ENCODE assay signal across 29 mouse cellular contexts in the genomic region with DNA sequence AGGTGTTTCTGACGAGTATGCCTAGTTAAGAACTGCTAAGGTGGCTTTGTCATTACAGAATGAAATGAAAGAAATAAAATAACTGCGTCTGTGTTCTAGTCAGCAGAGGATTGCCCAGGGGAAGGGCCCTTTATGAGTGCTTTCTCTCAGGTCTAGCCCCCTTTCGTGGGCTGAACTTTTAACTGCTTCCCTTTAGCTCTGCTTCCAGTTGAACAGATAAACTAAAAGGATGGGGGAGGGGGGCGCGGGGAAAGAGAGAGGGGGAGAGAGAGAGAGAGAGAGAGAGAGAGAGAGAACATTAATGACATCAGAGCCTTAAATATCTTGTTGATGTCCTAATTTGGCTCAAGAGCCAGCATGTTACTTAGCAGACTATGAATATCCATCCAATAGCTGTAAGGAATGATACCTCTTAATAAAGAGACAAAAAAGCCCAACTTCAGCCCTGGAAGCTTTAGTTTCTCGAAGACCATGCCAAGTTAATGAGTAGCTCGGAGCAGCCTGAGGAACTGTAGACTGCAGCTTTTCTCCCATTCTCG. TPM values are rescaled to one million over a fixed set of nuclear protein-coding genes. Genes with fewer than 3 reads are reported as not detected.
DNase-seq lines count a peak whose midpoint lies in the region; ATAC-seq and TF ChIP-seq lines count a peak whose summit lies in the region.
"Had no signal": no experiment of that assay in that cellular context is flagged by ENCODE, and none has a peak within 500 bp of the region (broad histone marks: within the 10 kb centered on the region; RNA-seq: fewer than 3 reads in every experiment).

No protein-coding gene starts in this region.

- H3K4me1 ChIP-seq in forebrain, embryonic 10.5 days = peaks cover 14% of the 10 kb centered on the region
- H3K4me1 ChIP-seq in forebrain, postnatal 0 days (ENCODE audit: insufficient read depth) = no peaks in the 10 kb centered on the region
- 0 out of 4 replicates have a peak, but pooled peaks cover 0 to 9% of the 10 kb centered on the region in 2 experiments for H3K4me1 ChIP-seq in heart, embryonic 14.5 days (ENCODE audit: control insufficient read depth in 2 of 2, insufficient read depth in 2 of 2, low read length in 2 of 2)
- H3K4me1 ChIP-seq in heart, embryonic 10.5 days = no peaks in the 10 kb centered on the region
- no peaks in the 10 kb centered on the region for H3K4me1 ChIP-seq in neural tube, embryonic 11.5 days (ENCODE audit: control insufficient read depth, insufficient read depth, low read length)
- H3K4me1 ChIP-seq in neural tube, embryonic 15.5 days = no peaks in the 10 kb centered on the region
- H3K4me1 ChIP-seq: hindbrain, embryonic 13.5 days; liver, embryonic 12.5 days; midbrain, embryonic 12.5 days had no signal

- H3K27ac ChIP-seq in forebrain, embryonic 10.5 days = peak overlapping the region; percentile 44
- no peak overlapping the region for H3K27ac ChIP-seq in forebrain, postnatal 0 days (ENCODE audit: low read depth, low read length)
- peak overlapping the region in 1 of 2 experiments; percentile 73; a peak in 3 of 4 replicates for H3K27ac ChIP-seq in heart, embryonic 14.5 days (replicated peaks in 1 of 2; ENCODE audit: control insufficient read depth in 1 of 2, insufficient read depth in 1 of 2, low read depth in 2 of 2, low read length in 2 of 2)
- no peak overlapping the region for H3K27ac ChIP-seq in heart, embryonic 10.5 days
- no peak overlapping the region for H3K27ac ChIP-seq in neural tube, embryonic 11.5 days (ENCODE audit: low read depth, low read length)
- no peak overlapping the region for H3K27ac ChIP-seq in neural tube, embryonic 15.5 days (replicated peaks)
- H3K27ac ChIP-seq: hindbrain, embryonic 13.5 days; kidney, postnatal 0 days; liver, embryonic 12.5 days; midbrain, embryonic 12.5 days; stomach, postnatal 0 days had no signal

- ATAC-seq in forebrain, postnatal 0 days = no peak
- no peak for ATAC-seq in heart, embryonic 14.5 days (ENCODE audit: insufficient number of reproducible peaks, insufficient read depth, low FRiP score, low read depth)
- no peak for ATAC-seq in neural tube, embryonic 11.5 days (ENCODE audit: insufficient read depth, low FRiP score, low TSS enrichment)
- ATAC-seq in neural tube, embryonic 15.5 days (ENCODE audit: low FRiP score) = no peak
- ATAC-seq: intestine, embryonic 16.5 days; liver, embryonic 12.5 days; liver, postnatal 0 days; Patski had no signal

- H3K9ac ChIP-seq in forebrain, postnatal 0 days = no peak overlapping the region
- peak overlapping the region; percentile 58 for H3K9ac ChIP-seq in heart, embryonic 14.5 days (ENCODE audit: low read length)
- H3K9ac ChIP-seq in neural tube, embryonic 11.5 days (ENCODE audit: low read length) = no peak overlapping the region
- H3K9ac ChIP-seq in neural tube, embryonic 15.5 days (replicated peaks) = no peak overlapping the region
- H3K9ac ChIP-seq: hindbrain, embryonic 13.5 days; liver, embryonic 12.5 days; liver, postnatal 0 days; midbrain, embryonic 12.5 days had no signal

- H3K4me3 ChIP-seq in forebrain, embryonic 10.5 days = no peak overlapping the region
- H3K4me3 ChIP-seq in forebrain, postnatal 0 days (ENCODE audit: low read depth, low read length) = no peak overlapping the region
- peak overlapping the region in 1 of 2 experiments; percentile 20; a peak in 1 of 4 replicates for H3K4me3 ChIP-seq in heart, embryonic 14.5 days (ENCODE audit: control insufficient read depth in 1 of 2, insufficient read depth in 1 of 2, low read depth in 1 of 2, low read length in 2 of 2)
- H3K4me3 ChIP-seq in heart, embryonic 10.5 days = no peak overlapping the region
- H3K4me3 ChIP-seq in neural tube, embryonic 11.5 days (ENCODE audit: low read depth, low read length) = no peak overlapping the region
- no peak overlapping the region for H3K4me3 ChIP-seq in neural tube, embryonic 15.5 days (replicated peaks)
- H3K4me3 ChIP-seq: erythroblast, embryonic 14.5 days; hindbrain, embryonic 13.5 days; liver, embryonic 12.5 days; megakaryocyte, embryonic 14.5 days; midbrain, embryonic 12.5 days had no signal

- TF ChIP-seq CTCF in forebrain, postnatal 0 days (IDR thresholded peaks at IDR 0.05; ENCODE audit: low read depth) = no peak

- H3K27me3 ChIP-seq in forebrain, embryonic 10.5 days (ENCODE audit: poor library complexity, severe bottlenecking) = no peaks in the 10 kb centered on the region
- H3K27me3 ChIP-seq in forebrain, postnatal 0 days (ENCODE audit: insufficient read depth, low read length) = no peaks in the 10 kb centered on the region
- no peaks in the 10 kb centered on the region for H3K27me3 ChIP-seq in heart, embryonic 14.5 days (ENCODE audit: control insufficient read depth, insufficient read depth, low read length)
- no peaks in the 10 kb centered on the region for H3K27me3 ChIP-seq in heart, embryonic 10.5 days (ENCODE audit: insufficient read depth, poor library complexity, severe bottlenecking)
- no peaks in the 10 kb centered on the region for H3K27me3 ChIP-seq in neural tube, embryonic 11.5 days (ENCODE audit: control insufficient read depth, insufficient read depth, low read length)
- no peaks in the 10 kb centered on the region for H3K27me3 ChIP-seq in neural tube, embryonic 15.5 days (replicated peaks)
- H3K27me3 ChIP-seq: hindbrain, embryonic 13.5 days; liver, embryonic 12.5 days; megakaryocyte, embryonic 14.5 days; midbrain, embryonic 12.5 days; Patski had no signal

- no peaks in the 10 kb centered on the region for H3K9me3 ChIP-seq in forebrain, embryonic 10.5 days
- no peaks in the 10 kb centered on the region for H3K9me3 ChIP-seq in forebrain, postnatal 0 days (ENCODE audit: low read length)
- no peaks in the 10 kb centered on the region for H3K9me3 ChIP-seq in heart, embryonic 14.5 days (ENCODE audit: control insufficient read depth, low read length)
- H3K9me3 ChIP-seq in heart, embryonic 10.5 days = no peaks in the 10 kb centered on the region
- no peaks in the 10 kb centered on the region for H3K9me3 ChIP-seq in neural tube, embryonic 11.5 days (ENCODE audit: control insufficient read depth, low read length)
- H3K9me3 ChIP-seq in neural tube, embryonic 15.5 days (replicated peaks) = no peaks in the 10 kb centered on the region
- H3K9me3 ChIP-seq: hindbrain, embryonic 13.5 days; liver, embryonic 12.5 days; megakaryocyte, embryonic 14.5 days; midbrain, embryonic 12.5 days had no signal

- peaks cover 77% of the 10 kb centered on the region for H3K36me3 ChIP-seq in forebrain, embryonic 10.5 days (replicated peaks)
- peaks cover 75% of the 10 kb centered on the region for H3K36me3 ChIP-seq in forebrain, postnatal 0 days (ENCODE audit: insufficient read depth)
- peaks cover 83% of the 10 kb centered on the region for H3K36me3 ChIP-seq in heart, embryonic 14.5 days (ENCODE audit: control insufficient read depth, insufficient read depth, low read length)
- H3K36me3 ChIP-seq in heart, embryonic 10.5 days = peaks cover 77% of the 10 kb centered on the region
- H3K36me3 ChIP-seq in neural tube, embryonic 11.5 days (ENCODE audit: control insufficient read depth, insufficient read depth, low read length) = peaks cover 4% of the 10 kb centered on the region
- H3K36me3 ChIP-seq in neural tube, embryonic 15.5 days = peaks cover 85% of the 10 kb centered on the region

- no peak overlapping the region for H3K4me2 ChIP-seq in forebrain, postnatal 0 days (ENCODE audit: low read depth)
- peak overlapping the region; percentile 43 for H3K4me2 ChIP-seq in heart, embryonic 14.5 days (ENCODE audit: low read length)
- no peak overlapping the region for H3K4me2 ChIP-seq in neural tube, embryonic 11.5 days (ENCODE audit: low read depth)
- no peak overlapping the region for H3K4me2 ChIP-seq in neural tube, embryonic 15.5 days
- H3K4me2 ChIP-seq: hindbrain, embryonic 13.5 days; liver, embryonic 12.5 days; midbrain, embryonic 12.5 days had no signal

- WGBS in forebrain, embryonic 10.5 days = 66% methylated on average over 8 of the region's 8 CpGs
- WGBS in forebrain, postnatal 0 days = 42% methylated on average over 8 of the region's 8 CpGs
- WGBS in heart, embryonic 14.5 days = 57% methylated on average over 8 of the region's 8 CpGs
- 74% methylated on average over 8 of the region's 8 CpGs for WGBS in heart, embryonic 10.5 days
- 49% methylated on average over 8 of the region's 8 CpGs for WGBS in neural tube, embryonic 11.5 days
- 30% methylated on average over 8 of the region's 8 CpGs for whole genome bisulfite sequencing in neural tube, embryonic 15.5 days

- DNase-seq in forebrain, embryonic 10.5 days (ENCODE audit: extremely low spot score, low spot score) = no peak
- DNase-seq in forebrain, postnatal 0 days = no peak
- no peak for DNase-seq in heart, embryonic 10.5 days (ENCODE audit: low spot score)
- peak; percentile 13 for DNase-seq in neural tube, embryonic 11.5 days (ENCODE audit: low spot score)
- DNase-seq in yolk sac, embryonic 10.5 days (ENCODE audit: low spot score) = peak; percentile 32
- DNase-seq in adrenal gland, adult 2 months = no peak
- DNase-seq: adrenal gland, postnatal 14 days; cerebellum, adult 11-12 months; cerebellum, adult 9-11 months; gastrocnemius, postnatal 25 days; heart, postnatal 36 days; kidney, adult 8-10 months; kidney, postnatal 4 days; liver, postnatal 0 days; lung, postnatal 4 days; right cerebral cortex, postnatal 4 days; thymus, adult 18-20 months; thymus, postnatal 25 days had no signal

RNA-seq across cellular contexts. Expression of gene Ltbp2, which starts 45.6 kb away (rescaled TPM):
- 0.10 TPM in 1 of 2 replicates, not detected in the other for polyA plus RNA-seq in forebrain, embryonic 10.5 days (2016; fragmentation: Nextera tagmentation; extraction: Ambion mirVana)
- 0.76 and 1.2 TPM in 2 replicates for total RNA-seq in forebrain, postnatal 0 days (2014; rRNA removed)
- 0.10 and 0.51 TPM in 2 replicates for polyA plus RNA-seq in forebrain, postnatal 0 days (2015; fragmentation: Nextera tagmentation; extraction: Ambion mirVana)
- 2.9 and 3.0 TPM in 2 replicates for polyA plus RNA-seq in heart, embryonic 14.5 days (2014; fragmentation: Nextera tagmentation; extraction: Ambion mirVana)
- polyA plus RNA-seq in heart, embryonic 10.5 days (2016; fragmentation: Nextera tagmentation; extraction: Ambion mirVana) = 0.23 and 0.26 TPM in 2 replicates
- polyA plus RNA-seq in neural tube, embryonic 11.5 days (2014; fragmentation: Nextera tagmentation; extraction: Ambion mirVana) = 0.17 and 0.20 TPM in 2 replicates
- polyA plus RNA-seq in neural tube, embryonic 15.5 days (2015; fragmentation: Nextera tagmentation; extraction: Ambion mirVana) = 0.22 and 0.47 TPM in 2 replicates
- 10 to 100 TPM in 1 of 2 experiments, 1 to 10 TPM in 1; 6.6 to 11.9 TPM for total RNA-seq in adrenal gland, adult 2 months (2021)
- 11.8 and 16.1 TPM in 2 replicates for polyA plus RNA-seq in adrenal gland, adult 2 months (2012; rRNA removed)

RNA-seq across cellular contexts. Expression of gene Fcf1, which starts 48.7 kb away (rescaled TPM):
- polyA plus RNA-seq in forebrain, embryonic 10.5 days (2016; fragmentation: Nextera tagmentation; extraction: Ambion mirVana) = 174 and 175 TPM in 2 replicates
- 38.6 and 44.5 TPM in 2 replicates for total RNA-seq in forebrain, postnatal 0 days (2014; rRNA removed)
- 92.9 and 112 TPM in 2 replicates for polyA plus RNA-seq in forebrain, postnatal 0 days (2015; fragmentation: Nextera tagmentation; extraction: Ambion mirVana)
- polyA plus RNA-seq in heart, embryonic 14.5 days (2014; fragmentation: Nextera tagmentation; extraction: Ambion mirVana) = 88.8 and 91.9 TPM in 2 replicates
- 106 and 142 TPM in 2 replicates for polyA plus RNA-seq in heart, embryonic 10.5 days (2016; fragmentation: Nextera tagmentation; extraction: Ambion mirVana)
- polyA plus RNA-seq in neural tube, embryonic 11.5 days (2014; fragmentation: Nextera tagmentation; extraction: Ambion mirVana) = 152 and 154 TPM in 2 replicates
- polyA plus RNA-seq in neural tube, embryonic 15.5 days (2015; fragmentation: Nextera tagmentation; extraction: Ambion mirVana) = 83.3 and 94.9 TPM in 2 replicates
- total RNA-seq in adrenal gland, adult 2 months (2021) = 100 to 1,000 TPM in 1 of 2 experiments, 10 to 100 TPM in 1; 89.4 to 117 TPM
- polyA plus RNA-seq in adrenal gland, adult 2 months (2012; rRNA removed) = 10.6 and 10.9 TPM in 2 replicates

RNA-seq across cellular contexts. Expression of gene Arel1, which starts 48.8 kb away (rescaled TPM):
- 18.5 and 18.7 TPM in 2 replicates for polyA plus RNA-seq in forebrain, embryonic 10.5 days (2016; fragmentation: Nextera tagmentation; extraction: Ambion mirVana)
- total RNA-seq in forebrain, postnatal 0 days (2014; rRNA removed) = 81.6 and 96.9 TPM in 2 replicates
- polyA plus RNA-seq in forebrain, postnatal 0 days (2015; fragmentation: Nextera tagmentation; extraction: Ambion mirVana) = 26.5 and 32.8 TPM in 2 replicates
- polyA plus RNA-seq in heart, embryonic 14.5 days (2014; fragmentation: Nextera tagmentation; extraction: Ambion mirVana) = 13.2 and 13.7 TPM in 2 replicates
- 10.8 and 15.7 TPM in 2 replicates for polyA plus RNA-seq in heart, embryonic 10.5 days (2016; fragmentation: Nextera tagmentation; extraction: Ambion mirVana)
- 25.3 and 26.8 TPM in 2 replicates for polyA plus RNA-seq in neural tube, embryonic 11.5 days (2014; fragmentation: Nextera tagmentation; extraction: Ambion mirVana)
- 28.1 and 29.6 TPM in 2 replicates for polyA plus RNA-seq in neural tube, embryonic 15.5 days (2015; fragmentation: Nextera tagmentation; extraction: Ambion mirVana)
- total RNA-seq in adrenal gland, adult 2 months (2021) = 10 to 100 TPM; 29.6 to 33.5 TPM
- 19.1 and 20.2 TPM in 2 replicates for polyA plus RNA-seq in adrenal gland, adult 2 months (2012; rRNA removed)

Comparison
In these comparisons a context has a peak if more than half of its experiments do, and no peak if none do; other contexts are left out.
1. DNase-seq: peak in neural tube, embryonic 11.5 days (single experiment) and yolk sac, embryonic 10.5 days (single experiment); none in forebrain, embryonic 10.5 days (single experiment), forebrain, postnatal 0 days (single experiment), heart, embryonic 10.5 days (single experiment) and adrenal gland, adult 2 months (single experiment).